Mouse (Mus musculus) olfactory bulb, adult 2 months (tissue): ENCODE data around the gene Dbn1.

Experiments
- CTCF ChIP-seq: fragments of 200-500 bp; IDR thresholded peaks from 2 replicates; pipeline ENCODE4 v1.5.1; 2012; ENCODE audit warnings: low read depth, mild to moderate bottlenecking, low read length, moderate library complexity; ENCODE audit not compliant: insufficient read depth
- POLR2A ChIP-seq: fragments of 200-500 bp; IDR thresholded peaks from 2 replicates; pipeline ENCODE4 v1.6.1; 2012; ENCODE audit warnings: mild to moderate bottlenecking, low read depth, low read length, moderate library complexity; ENCODE audit not compliant: insufficient read depth

GRCm38 (mm10) chr13:55506697-55507096, 18.8 kb upstream of the Dbn1 start:
- TF ChIP-seq POLR2A (no peak), CTCF (no peak)
